Mouse (Mus musculus): Measurements from ENCODE around the gene Zfyve28.

GRCm38 (mm10) chr5:34189521-34189920 is 98.7 kb downstream of the Zfyve28 start:
- no peak for TF ChIP-seq CTCF (IDR thresholded peaks at IDR 0.05; ENCODE audit: low read depth)
- no peak for TF ChIP-seq EP300 (optimal IDR thresholded peaks at IDR 0.05)
